Mouse (Mus musculus) central nervous system, embryonic 18 days (tissue): ENCODE data around the gene Esam. TPM values are rescaled to one million over a fixed set of nuclear protein-coding genes. Genes with fewer than 3 reads are reported as not detected.

Experiments
- polyA plus RNA-seq: library from polyadenylated mRNA; depleted of rRNA; stranded (reverse); fragments of >200 nt; gene quantifications from 2 replicates; pipeline ENCODE4 v1.2.3, GENCODE M21; 2012; rRNA removed

The Esam gene
- polyA plus RNA-seq, result 30.6 and 32.9 TPM in 2 replicates

GRCm38 (mm10) chr9:37527396-37528224 is at the start of gene Esam:
Esam (plus strand) TSS chr9:37528078.

DNA sequence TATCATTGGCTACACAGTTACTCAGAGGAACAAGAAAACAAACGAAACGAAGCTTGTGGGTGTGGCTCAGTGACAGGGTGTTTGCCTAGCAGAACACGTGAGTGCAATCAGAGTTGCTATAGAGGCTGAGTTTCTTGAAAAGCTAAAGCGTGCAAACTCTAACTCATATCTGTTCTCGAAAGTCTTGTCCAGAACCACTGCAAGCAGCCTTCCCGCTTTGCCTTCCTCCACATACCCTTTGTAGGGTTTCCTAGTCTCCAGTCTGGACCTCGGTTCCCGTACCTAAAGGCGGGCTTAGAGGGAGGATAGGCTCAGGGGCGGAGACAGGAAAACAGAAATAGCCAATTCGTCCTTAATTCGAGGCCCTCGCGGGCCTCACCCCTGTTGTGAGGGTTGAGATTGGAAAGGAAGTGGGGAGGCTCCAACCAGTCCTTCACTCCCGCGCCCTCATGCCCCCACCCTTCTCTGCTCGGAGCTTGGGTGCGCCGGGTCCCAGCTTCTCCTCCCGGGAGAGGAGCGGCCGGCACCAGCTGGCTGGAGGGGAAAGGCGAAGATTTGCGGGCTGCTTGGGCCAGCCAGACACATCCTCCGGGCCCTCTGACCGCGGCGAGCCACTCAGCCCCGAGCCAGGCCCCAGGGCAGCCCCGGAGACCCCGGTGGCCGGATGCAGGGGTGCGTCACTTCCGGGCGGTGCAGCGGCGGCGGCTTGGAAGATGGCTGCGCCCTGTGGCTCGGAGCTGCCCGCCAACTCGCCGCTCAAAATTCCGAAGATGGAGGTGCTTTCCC is 39.1 kb upstream of the Esam start, which contains the start of gene Msantd2:
Msantd2 (plus strand) TSS at position 709 of the 786 bp plus-strand sequence.

DNA sequence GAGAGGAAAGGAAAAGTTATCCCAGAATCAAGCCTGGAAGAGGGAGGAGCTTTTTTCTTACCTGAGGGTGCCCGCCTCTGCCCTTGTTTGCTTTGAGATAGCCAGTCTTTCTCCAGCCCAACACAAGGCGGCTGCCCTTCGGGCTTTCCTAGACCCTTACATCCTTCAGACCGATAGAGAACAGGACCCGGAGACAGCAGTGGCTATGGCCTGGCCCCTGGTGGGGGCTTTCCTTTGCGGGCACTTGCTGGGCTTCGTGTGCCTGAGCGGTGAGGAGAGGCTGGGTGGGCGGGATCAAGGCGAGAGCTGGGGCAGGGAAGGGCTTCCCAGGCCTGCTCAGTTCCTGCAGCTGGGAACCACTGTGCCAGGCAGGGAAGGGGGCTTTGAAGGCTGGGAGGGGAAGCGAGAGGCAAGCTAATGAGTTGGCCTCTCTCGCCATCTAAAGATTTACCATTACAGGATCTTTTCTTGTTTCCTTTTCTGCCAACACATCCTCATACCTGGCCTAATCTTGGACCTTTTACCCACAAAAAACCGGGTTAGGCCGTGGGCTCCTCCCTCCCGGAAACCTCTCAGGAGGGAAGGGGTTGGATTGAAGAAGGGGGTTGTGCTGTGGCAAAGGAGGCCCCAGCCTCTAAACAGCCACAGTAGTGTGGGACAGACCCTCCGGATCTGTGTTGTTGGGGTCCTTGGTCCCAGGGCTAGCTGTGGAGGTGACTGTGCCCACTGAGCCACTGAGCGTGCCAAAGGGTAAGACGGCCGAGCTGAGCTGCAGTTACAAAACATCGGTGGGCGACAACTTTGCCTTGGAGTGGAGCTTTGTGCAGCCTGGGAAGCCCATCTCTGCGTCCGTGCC is 11.5 kb downstream of the Esam start, which contains the start of gene Vsig2:
Vsig2 (plus strand) TSS at position 86 of the 856 bp plus-strand sequence.

GRCm38 (mm10) chr9:37552536-37553293 is 24.8 kb downstream of the Esam start, which contains the start of gene Nrgn:
Nrgn (minus strand) TSS chr9:37552904.

GRCm38 (mm10) chr9:37554838-37555748 is 27.2 kb downstream of the Esam start, which contains the start of gene Siae:
Siae (plus strand) TSS chr9:37555698.

Other genes starting within 250 kb of the Esam start
- 2.6 and 3.1 TPM in 2 replicates for gene Ccdc15, start 179.6 kb upstream of the Esam start, polyA plus RNA-seq
- gene Hepacam, start 160.7 kb upstream of the Esam start, polyA plus RNA-seq, result 19.7 and 20.5 TPM in 2 replicates
- gene Robo4, start 126.2 kb upstream of the Esam start, polyA plus RNA-seq, result 4.1 and 4.9 TPM in 2 replicates
- gene Robo3, start 94.8 kb upstream of the Esam start, polyA plus RNA-seq, result 5.2 and 8.2 TPM in 2 replicates
- gene Msantd2, start 38.8 kb upstream of the Esam start, polyA plus RNA-seq, result 66.6 and 66.7 TPM in 2 replicates
- 3.4 and 3.5 TPM in 2 replicates for gene Vsig2, start 11.2 kb downstream of the Esam start, polyA plus RNA-seq
- gene Nrgn, start 24.8 kb downstream of the Esam start, polyA plus RNA-seq, result 109 and 149 TPM in 2 replicates
- 10.5 and 10.7 TPM in 2 replicates for gene Siae, start 27.6 kb downstream of the Esam start, polyA plus RNA-seq
- gene Spa17, start 85.6 kb downstream of the Esam start, polyA plus RNA-seq, result 3.9 and 6.0 TPM in 2 replicates
- gene Tbrg1, start 129.2 kb downstream of the Esam start, polyA plus RNA-seq, result 54.3 and 56.4 TPM in 2 replicates
- gene Panx3, start 141.2 kb downstream of the Esam start, polyA plus RNA-seq, result 0.04 and 3.4 TPM in 2 replicates
- gene Olfr160, start 188.2 kb downstream of the Esam start, polyA plus RNA-seq, result not detected in 2 replicates
- not detected in 2 replicates for gene Olfr874, start 217.0 kb downstream of the Esam start, polyA plus RNA-seq
- gene Olfr875, start 243.8 kb downstream of the Esam start, polyA plus RNA-seq, result 0.04 and 0.10 TPM in 2 replicates